Mouse (Mus musculus) 3T3-L1 (cell line): ENCODE data around the gene Dclk3.
A peak's percentile ranks its signal among the peaks of the same experiment; 100 is the strongest.

Source experiments
- DNase-seq: peaks from one replicate; pipeline ENCODE4 v3.0.0-alpha.2; 2015; ENCODE audit warnings: low read depth, low spot score

Gene Dclk3

GRCm38 (mm10) chr9:111486645-111487477 is 48.0 kb downstream of the Dclk3 start:
- DNase-seq: no peak

DNA sequence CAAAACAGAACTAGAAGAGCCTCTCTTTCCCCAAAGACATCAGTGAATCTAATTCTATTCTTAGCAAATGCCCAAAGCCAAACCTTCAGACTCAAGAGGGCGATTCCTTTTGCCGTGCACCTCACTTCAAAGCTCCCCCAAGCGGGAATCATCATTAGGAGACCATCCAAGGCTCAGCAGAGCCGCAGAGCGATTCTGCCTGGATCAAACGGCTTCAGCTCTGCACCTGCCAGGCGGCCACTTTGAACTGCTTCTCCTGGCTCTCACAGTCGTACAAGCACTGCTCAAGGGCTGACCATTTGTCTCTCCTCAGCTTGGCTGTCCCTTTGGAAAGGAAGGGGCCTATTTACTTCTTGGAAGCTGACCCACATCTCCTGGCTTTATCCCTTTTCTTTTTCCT is 51.7 kb downstream of the Dclk3 start:
- DNase-seq: no peak

- DNase-seq: no peak
Observed at GRCm38 (mm10) chr9:111491280-111491679, 52.4 kb downstream of the Dclk3 start.

GRCm38 (mm10) chr9:111493490-111493889 is 54.6 kb downstream of the Dclk3 start:
- DNase-seq: no peak

GRCm38 (mm10) chr9:111495561-111495960 is 56.7 kb downstream of the Dclk3 start:
- DNase-seq: peak; percentile 74

DNA sequence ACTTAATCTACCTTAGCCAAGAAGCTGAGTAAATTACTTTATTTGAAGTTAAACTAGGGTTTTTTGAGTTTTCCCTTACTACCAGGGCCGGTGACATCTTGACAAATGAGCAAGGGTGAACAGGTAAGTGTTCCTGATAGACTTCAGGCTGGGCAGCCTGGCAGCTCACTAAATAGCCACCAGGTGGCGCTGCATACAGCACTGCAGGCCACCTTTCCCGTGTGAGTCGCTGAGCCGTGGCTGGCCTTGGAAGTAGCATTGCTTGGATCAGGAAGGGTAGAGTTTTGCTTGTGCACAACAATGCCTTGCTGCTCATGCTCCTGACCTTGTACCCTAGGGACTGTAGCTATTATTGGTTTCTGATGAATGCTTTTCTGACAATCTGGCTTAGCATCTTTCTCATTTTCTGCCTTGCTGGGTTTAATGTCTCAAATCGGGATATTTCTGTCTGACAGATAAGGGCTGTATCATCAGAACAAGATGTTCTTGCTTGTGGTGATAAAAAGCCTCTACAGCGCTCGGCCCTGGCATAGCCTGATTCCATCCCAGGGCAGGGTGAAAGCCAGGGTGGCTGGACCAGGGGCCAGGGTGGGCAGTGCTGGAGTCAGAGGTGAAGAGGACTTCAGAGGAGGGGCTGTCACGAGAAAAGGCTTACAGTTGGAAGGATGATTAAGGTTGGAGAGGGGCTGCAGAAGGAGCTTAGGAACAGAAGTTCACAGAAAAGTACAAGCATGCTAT is 58.4 kb downstream of the Dclk3 start:
- peak; percentile 55 for DNase-seq

DNA sequence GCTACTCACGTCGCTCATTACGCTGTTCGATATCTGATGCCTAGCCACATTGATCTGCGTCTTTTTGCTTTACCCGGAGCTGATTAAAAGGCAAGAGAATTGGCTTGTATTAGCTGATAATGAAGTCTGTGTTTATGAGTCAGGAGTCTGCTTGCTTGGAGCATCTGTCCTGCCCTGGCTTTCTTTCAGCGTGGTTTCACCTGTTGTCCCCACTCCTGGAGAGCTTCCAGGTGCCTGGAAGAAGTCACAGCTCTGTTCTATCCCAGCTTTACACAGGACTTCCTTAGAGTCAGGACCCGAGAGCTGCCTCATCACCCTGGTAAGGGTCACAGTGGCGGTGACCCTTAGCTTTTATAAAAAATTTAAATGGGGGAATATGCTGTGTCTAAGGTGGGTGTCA is 61.3 kb downstream of the Dclk3 start:
- no peak for DNase-seq

DNA sequence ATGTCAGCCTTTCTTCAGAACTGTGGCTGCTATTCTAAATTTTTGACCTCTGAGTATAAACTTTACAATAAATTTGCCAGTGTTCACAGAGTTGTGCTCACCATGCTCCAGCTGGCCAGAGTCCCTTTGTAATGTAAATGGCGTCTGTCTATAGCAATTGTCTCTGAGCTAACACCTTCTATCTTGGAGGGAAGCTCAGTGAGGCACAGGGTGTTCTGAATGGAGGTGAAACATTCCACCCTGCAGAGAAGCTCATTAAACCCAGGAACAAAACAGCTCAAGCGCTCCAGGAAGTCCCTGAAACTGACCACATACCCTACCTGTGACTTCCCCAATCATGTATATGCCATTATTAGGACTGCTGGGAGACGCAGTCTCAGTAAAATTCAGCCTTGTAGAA is 67.2 kb downstream of the Dclk3 start:
- DNase-seq: no peak

GRCm38 (mm10) chr9:111514586-111515473 is 75.9 kb downstream of the Dclk3 start:
- no peak for DNase-seq

DNA sequence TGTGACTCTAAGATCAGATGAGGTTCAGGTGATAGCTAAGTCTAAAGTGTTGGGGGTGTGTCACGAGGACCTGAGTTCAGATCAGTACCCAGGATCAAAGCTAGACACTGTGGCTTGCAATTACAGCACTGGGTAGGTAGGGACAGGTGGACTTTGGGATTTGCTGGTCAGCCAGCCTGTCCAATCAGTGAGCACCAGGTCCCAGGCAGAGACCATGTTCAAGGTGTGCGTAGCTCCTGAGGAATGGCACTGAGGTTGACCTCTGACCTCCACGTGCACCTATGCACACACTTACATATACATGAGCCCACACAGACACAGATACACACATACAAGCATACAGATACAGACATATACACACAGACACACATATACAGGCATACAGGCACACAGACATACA is 76.7 kb downstream of the Dclk3 start:
- DNase-seq: no peak

- no peak for DNase-seq
Observed at GRCm38 (mm10) chr9:111522226-111522625, 83.3 kb downstream of the Dclk3 start.

- DNase-seq: no peak
Observed at GRCm38 (mm10) chr9:111523111-111523510, 84.2 kb downstream of the Dclk3 start.

GRCm38 (mm10) chr9:111523871-111524270 is 85.0 kb downstream of the Dclk3 start:
- no peak for DNase-seq

- DNase-seq: no peak
Observed at GRCm38 (mm10) chr9:111534744-111535423, 96.0 kb downstream of the Dclk3 start.

DNA sequence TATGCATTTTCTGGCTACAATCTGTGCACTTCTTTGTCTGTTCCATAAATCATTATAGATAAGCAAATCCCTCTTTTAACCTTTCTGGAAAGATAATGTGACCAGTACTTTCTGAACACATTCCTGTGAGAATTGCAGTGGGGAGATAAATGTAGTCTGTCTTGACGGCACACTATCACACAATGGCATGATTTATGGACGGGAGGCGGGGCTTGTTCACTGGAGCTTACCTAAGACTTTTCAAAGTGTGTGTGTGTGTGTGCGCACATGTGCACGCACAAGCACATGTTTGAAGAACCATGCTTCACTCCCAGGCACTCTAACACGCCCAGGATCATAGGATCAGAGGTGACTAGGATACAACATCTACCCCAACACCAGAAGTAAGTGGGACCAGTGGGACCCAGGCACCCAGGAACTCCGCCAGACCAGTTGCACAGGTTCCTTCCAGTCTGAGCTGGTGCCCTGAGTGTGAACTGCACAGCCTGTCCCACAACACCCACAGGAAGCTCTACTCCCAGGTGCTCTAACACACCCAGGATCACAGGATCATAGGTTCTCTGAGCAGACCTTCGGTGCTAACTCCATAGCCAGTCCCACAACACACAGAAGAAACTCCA is 96.7 kb downstream of the Dclk3 start:
- DNase-seq: no peak
